Mouse (Mus musculus) MEL (cell line): Measurements from ENCODE around the gene Tnni2.

ENCODE experiments used
- CHD2 ChIP-seq: IDR thresholded peaks from 2 replicates; pipeline ENCODE4 v1.6.1; 2011; ENCODE audit warnings: low read length, improper control_type of control experiment
- CTCF ChIP-seq, 3 experiments: IDR thresholded peaks in 2 of 3; conservative IDR thresholded peaks in 1 of 3; 2 replicates each; pipeline ENCODE4 v1.5.1; 2011 to 2012; ENCODE audit warnings: low read length in 3 of 3, low read depth in 2 of 3, mild to moderate bottlenecking in 2 of 3, improper control_type of control experiment in 1 of 3, inconsistent platforms in 1 of 3, mixed read lengths in 1 of 3, moderate library complexity in 1 of 3; ENCODE audit not compliant: control insufficient read depth in 1 of 3, insufficient read depth in 1 of 3, poor library complexity in 1 of 3, severe bottlenecking in 1 of 3
- EP300 ChIP-seq, 2 experiments: IDR thresholded peaks; 2 replicates each; pipeline ENCODE4 v1.6.1; 2011; ENCODE audit warnings: improper control_type of control experiment in 2 of 2, low read length in 2 of 2, low read depth in 1 of 2, mild to moderate bottlenecking in 1 of 2
- GABPA ChIP-seq: IDR thresholded peaks from 2 replicates; pipeline ENCODE4 v1.6.1; 2012; ENCODE audit warnings: low read depth, mild to moderate bottlenecking, inconsistent platforms, low read length, improper control_type of control experiment, moderate library complexity
- HCFC1 ChIP-seq: IDR thresholded peaks from 2 replicates; pipeline ENCODE4 v1.6.1; 2012; ENCODE audit warnings: low read depth, mild to moderate bottlenecking, inconsistent platforms, low read length, improper control_type of control experiment, moderate library complexity
- JUND ChIP-seq: IDR thresholded peaks from 2 replicates; pipeline ENCODE4 v1.6.1; 2011; ENCODE audit warnings: low read depth, mild to moderate bottlenecking, improper control_type of control experiment, low read length
- MAX ChIP-seq: IDR thresholded peaks from 2 replicates; pipeline ENCODE4 v1.6.1; 2011; ENCODE audit warnings: low read length, improper control_type of control experiment
- MYC ChIP-seq: IDR thresholded peaks from 2 replicates; pipeline ENCODE4 v1.6.1; 2011; ENCODE audit warnings: low read depth, mild to moderate bottlenecking, low read length, improper control_type of control experiment, moderate library complexity
- NELFE ChIP-seq: IDR thresholded peaks from 2 replicates; pipeline ENCODE4 v1.6.1; 2011; ENCODE audit warnings: low read depth, low read length, improper control_type of control experiment
- POLR2A ChIP-seq, 2 experiments: IDR thresholded peaks; 2 replicates each; pipeline ENCODE4 v1.6.1; 2011 to 2012; ENCODE audit warnings: low read length in 2 of 2, mild to moderate bottlenecking in 2 of 2, control low read depth in 1 of 2, improper control_type of control experiment in 1 of 2, low read depth in 1 of 2, moderate library complexity in 1 of 2; ENCODE audit not compliant: control insufficient read depth in 1 of 2, insufficient read depth in 1 of 2, poor library complexity in 1 of 2
- POLR2AphosphoS2 ChIP-seq: IDR thresholded peaks from 2 replicates; pipeline ENCODE4 v1.6.1; 2011; ENCODE audit warnings: low read length, improper control_type of control experiment
- TBP ChIP-seq: IDR thresholded peaks from 2 replicates; pipeline ENCODE4 v1.8.0; 2011; ENCODE audit warnings: low read depth, low read length, improper control_type of control experiment

GRCm38 (mm10) chr7:142482256-142482609, 40.6 kb downstream of the Tnni2 start:
- TF ChIP-seq POLR2AphosphoS2, result no peak
- no peak for TF ChIP-seq MAX
- TF ChIP-seq POLR2A (IDR thresholded peaks at IDR 0.05; ENCODE audit: control insufficient read depth in 1 of 2, insufficient read depth in 1 of 2, low read depth in 1 of 2, low read length in 2 of 2, poor library complexity in 1 of 2), result no peak
- no peak for TF ChIP-seq CTCF (IDR thresholded peaks at IDR 0.05 in 2 of 3, conservative IDR thresholded peaks at IDR 0.05 in 1 of 3; ENCODE audit: control insufficient read depth in 1 of 3, insufficient read depth in 1 of 3, low read depth in 2 of 3, low read length in 3 of 3, poor library complexity in 1 of 3, severe bottlenecking in 1 of 3)
- TF ChIP-seq MYC, result no peak
- TF ChIP-seq GABPA, result no peak
- TF ChIP-seq JUND, result no peak
- TF ChIP-seq EP300 (IDR thresholded peaks at IDR 0.05; ENCODE audit: low read depth in 1 of 2, low read length in 2 of 2), result no peak
- TF ChIP-seq TBP, result no peak
- no peak for TF ChIP-seq HCFC1
- TF ChIP-seq CHD2, result no peak
- no peak for TF ChIP-seq NELFE
